Mouse (Mus musculus) urinary bladder, adult 18-20 months (tissue): ENCODE data around the gene Smim1.

Experiments used
- DNase-seq, 2 experiments: peaks; one replicate each; pipeline ENCODE4 v3.0.0; 2022; ENCODE audit warnings: low spot score in 2 of 2, mixed read lengths in 2 of 2

Gene Smim1

GRCm38 (mm10) chr4:154021432-154021831, 4.6 kb downstream of the Smim1 start:
- DNase-seq, result no peak

GRCm38 (mm10) chr4:154019571-154019970, 6.5 kb downstream of the Smim1 start:
- DNase-seq, result no peak

- no peak for DNase-seq
These were observed 10.6 kb downstream of the Smim1 start for GRCm38 (mm10) chr4:154015476-154015875.

- no peak for DNase-seq
These were observed 13.7 kb downstream of the Smim1 start for GRCm38 (mm10) chr4:154012132-154012882.

- peak; percentile 61 to 77 for DNase-seq
These were observed 14.4 kb downstream of the Smim1 start, which contains the start of gene Lrrc47 for GRCm38 (mm10) chr4:154011646-154012089. TSS of gene Lrrc47 (plus strand) at chr4:154011731.

GRCm38 (mm10) chr4:154010907-154011645, 15.0 kb downstream of the Smim1 start:
- DNase-seq, result no peak

GRCm38 (mm10) chr4:154007759-154008158, 18.3 kb downstream of the Smim1 start:
- no peak for DNase-seq

GRCm38 (mm10) chr4:154006264-154006663, 19.8 kb downstream of the Smim1 start:
- DNase-seq, result no peak

- DNase-seq, result no peak
These were observed 20.5 kb downstream of the Smim1 start for GRCm38 (mm10) chr4:154005488-154005887.

GRCm38 (mm10) chr4:153993505-153993904, 32.5 kb downstream of the Smim1 start:
- DNase-seq, result no peak

GRCm38 (mm10) chr4:153992715-153993114, 33.3 kb downstream of the Smim1 start:
- no peak for DNase-seq

GRCm38 (mm10) chr4:153980470-153980869, 45.6 kb downstream of the Smim1 start:
- no peak for DNase-seq

- DNase-seq, result no peak
These were observed 46.8 kb downstream of the Smim1 start for GRCm38 (mm10) chr4:153979243-153979642.

GRCm38 (mm10) chr4:153975768-153976167, 50.3 kb downstream of the Smim1 start:
- no peak for DNase-seq

GRCm38 (mm10) chr4:153975292-153975662, 50.8 kb downstream of the Smim1 start:
- peak in 1 of 2 experiments; percentile 6 for DNase-seq

- peak; percentile 87 to 93 for DNase-seq
These were observed 51.4 kb downstream of the Smim1 start, which contains the start of the genes Dffb and Cep104 for GRCm38 (mm10) chr4:153974431-153975291. TSS of gene Dffb (minus strand) at chr4:153975126. TSS of gene Cep104 (plus strand) at chr4:153975194.
